In genomic region chr13:110116316-110116715, GRCm38 (mm10) we compare ENCODE assay signal across 15 mouse cellular contexts.
A peak's percentile ranks its signal among the peaks of the same experiment; 100 is the strongest.
DNase-seq lines count a peak whose midpoint lies in the region; ATAC-seq and TF ChIP-seq lines count a peak whose summit lies in the region.
"Had no signal": no experiment of that assay in that cellular context is flagged by ENCODE, and none has a peak within 500 bp of the region (broad histone marks: within the 10 kb centered on the region; RNA-seq: fewer than 3 reads in every experiment).

No protein-coding gene starts in this region.

- intact Hi-C loops in left cerebral cortex, postnatal 10 days (cut with DNase I): no loop called here

- no peak overlapping the region for H3K4me3 ChIP-seq in layer of hippocampus, adult 2 months
- H3K4me3 ChIP-seq in hindbrain, embryonic 10.5 days: no peak overlapping the region
- H3K4me3 ChIP-seq in neural tube, embryonic 14.5 days (ENCODE audit: low read depth, low read length): no peak overlapping the region
- H3K4me3 ChIP-seq: erythroblast, embryonic 14.5 days; neural tube, embryonic 12.5 days had no signal

- peaks cover 26% of the 10 kb centered on the region for H3K4me1 ChIP-seq in hindbrain, embryonic 10.5 days (replicated peaks)
- peaks cover 17% of the 10 kb centered on the region for H3K4me1 ChIP-seq in neural tube, embryonic 14.5 days (ENCODE audit: control insufficient read depth, insufficient read depth, low read length)

- no peaks in the 10 kb centered on the region for H3K36me3 ChIP-seq in hindbrain, embryonic 10.5 days
- H3K36me3 ChIP-seq in neural tube, embryonic 14.5 days (ENCODE audit: control insufficient read depth, insufficient read depth, low read length): no peaks in the 10 kb centered on the region
- H3K36me3 ChIP-seq: neural tube, embryonic 12.5 days had no signal

- H3K27me3 ChIP-seq in hindbrain, embryonic 10.5 days (ENCODE audit: insufficient read depth, poor library complexity, severe bottlenecking): no peaks in the 10 kb centered on the region
- H3K27me3 ChIP-seq in neural tube, embryonic 14.5 days (ENCODE audit: control insufficient read depth, insufficient read depth, low read length): no peaks in the 10 kb centered on the region
- H3K27me3 ChIP-seq: neural tube, embryonic 12.5 days had no signal

- TF ChIP-seq CTCF in layer of hippocampus, adult 2 months (conservative IDR thresholded peaks at IDR 0.05): no peak

- ATAC-seq in neural tube, embryonic 14.5 days (ENCODE audit: low read depth): no peak
- ATAC-seq: CD4-positive, CD25-positive, alpha-beta regulatory T cell, adult 4 months; intestine, embryonic 16.5 days had no signal

- H3K9ac ChIP-seq in neural tube, embryonic 14.5 days (replicated peaks; ENCODE audit: low read depth, low read length): no peak overlapping the region
- H3K9ac ChIP-seq: liver, embryonic 14.5 days; neural tube, embryonic 12.5 days had no signal

- DNase-seq in layer of hippocampus, adult 2 months (ENCODE audit: low spot score in 2 of 2): no peak
- no peak for DNase-seq in layer of hippocampus, adult 8-10 months (ENCODE audit: low spot score in 2 of 2)
- peak; percentile 52 for DNase-seq in cerebellum, adult 8-10 months
- no peak for DNase-seq in hindbrain, embryonic 10.5 days (ENCODE audit: low spot score)
- DNase-seq in ovary, postnatal 36 days (ENCODE audit: low spot score): no peak
- DNase-seq in left cerebral cortex, postnatal 10 days (ENCODE audit: extremely low spot score in 1 of 2, low spot score in 2 of 2): no peak
- DNase-seq: heart, postnatal 10 days; lung, postnatal 10 days had no signal

- WGBS in hindbrain, embryonic 10.5 days: 84% methylated on average over 3 of the region's 3 CpGs
- WGBS in neural tube, embryonic 14.5 days: 70% methylated on average over 3 of the region's 3 CpGs

- H3K9me3 ChIP-seq in hindbrain, embryonic 10.5 days: no peaks in the 10 kb centered on the region
- no peaks in the 10 kb centered on the region for H3K9me3 ChIP-seq in neural tube, embryonic 14.5 days (ENCODE audit: control insufficient read depth, low read length)
- H3K9me3 ChIP-seq: neural tube, embryonic 12.5 days had no signal

- H3K27ac ChIP-seq in layer of hippocampus, adult 2 months: peak overlapping the region; percentile 29; the same call in 1 of the 2 replicates
- H3K27ac ChIP-seq in hindbrain, embryonic 10.5 days: peak overlapping the region; percentile 75
- peak overlapping the region; percentile 35; the same call in 1 of the 2 replicates for H3K27ac ChIP-seq in neural tube, embryonic 14.5 days (ENCODE audit: low read depth, low read length)
- H3K27ac ChIP-seq: kidney, postnatal 0 days; liver, embryonic 14.5 days; neural tube, embryonic 12.5 days had no signal

- H3K4me2 ChIP-seq in neural tube, embryonic 14.5 days (ENCODE audit: low read depth, low read length): no peak overlapping the region
- H3K4me2 ChIP-seq: neural tube, embryonic 12.5 days had no signal
